Mouse (Mus musculus) neural tube, embryonic 14.5 days (tissue): ENCODE measurements around the gene Hmga1. TPM values are rescaled to one million over a fixed set of nuclear protein-coding genes. Genes with fewer than 3 reads are reported as not detected.

Source experiments
- ATAC-seq: fragments of 200-750 bp; cut with Nextera tagmentation; 2 replicates; pipeline ENCODE4 v1.8.0; 2017; ENCODE audit warnings: low read depth, mild to moderate bottlenecking, moderate TSS enrichment, moderate library complexity
- H3K27ac ChIP-seq: fragments of 300-500 bp; sonication (generic); 2 replicates; pipeline ENCODE4 v1.5.1; 2014; ENCODE audit warnings: low read depth, mild to moderate bottlenecking, control low read depth, low read length, moderate library complexity, mixed read lengths
- H3K27me3 ChIP-seq: fragments of 300-500 bp; sonication (generic); 2 replicates; pipeline ENCODE4 v1.6.1; 2014; ENCODE audit warnings: low read length; ENCODE audit not compliant: control insufficient read depth, insufficient read depth
- H3K36me3 ChIP-seq: fragments of 300-500 bp; sonication (generic); 2 replicates; pipeline ENCODE4 v1.6.1; 2014; ENCODE audit warnings: low read length, mixed read lengths; ENCODE audit not compliant: control insufficient read depth, insufficient read depth
- H3K4me1 ChIP-seq: fragments of 300-500 bp; sonication (generic); 2 replicates; pipeline ENCODE4 v1.6.1; 2014; ENCODE audit warnings: low read length; ENCODE audit not compliant: control insufficient read depth, insufficient read depth
- H3K4me2 ChIP-seq: fragments of 300-500 bp; sonication (generic); 2 replicates; pipeline ENCODE4 v1.6.1; 2014; ENCODE audit warnings: mild to moderate bottlenecking, low read depth, low read length, control low read depth
- H3K4me3 ChIP-seq: fragments of 300-500 bp; sonication (generic); 2 replicates; pipeline ENCODE4 v1.5.1; 2014; ENCODE audit warnings: low read depth, low read length, control low read depth, mixed read lengths
- H3K9ac ChIP-seq: fragments of 300-500 bp; sonication (generic); replicated peaks from 2 replicates; pipeline ENCODE4 v1.6.1; 2014; ENCODE audit warnings: low read depth, mild to moderate bottlenecking, control low read depth, low read length, mixed read lengths
- H3K9me3 ChIP-seq: fragments of 300-500 bp; sonication (generic); 2 replicates; pipeline ENCODE4 v1.6.1; 2016; ENCODE audit warnings: low read length; ENCODE audit not compliant: control insufficient read depth
- WGBS: fragments of 180-500 bp; shearing (Covaris S2); extraction: QIAGEN DNeasy Blood & Tissue Kit; methylation state at CpG from one replicate; pipeline ENCODE4 v1.1.7; 2014; 5-methylcytosine and 5-hydroxymethylcytosine counted together
- polyA plus RNA-seq: library from polyadenylated mRNA; unstranded; fragments of >200 nt; fragmentation: Nextera tagmentation; extraction: Ambion mirVana; gene quantifications from 2 replicates; pipeline ENCODE4 v1.2.1, GENCODE M21; 2014

The Hmga1 gene
- polyA plus RNA-seq, 1 experiment from 2014 or later, result 141 TPM

DNA sequence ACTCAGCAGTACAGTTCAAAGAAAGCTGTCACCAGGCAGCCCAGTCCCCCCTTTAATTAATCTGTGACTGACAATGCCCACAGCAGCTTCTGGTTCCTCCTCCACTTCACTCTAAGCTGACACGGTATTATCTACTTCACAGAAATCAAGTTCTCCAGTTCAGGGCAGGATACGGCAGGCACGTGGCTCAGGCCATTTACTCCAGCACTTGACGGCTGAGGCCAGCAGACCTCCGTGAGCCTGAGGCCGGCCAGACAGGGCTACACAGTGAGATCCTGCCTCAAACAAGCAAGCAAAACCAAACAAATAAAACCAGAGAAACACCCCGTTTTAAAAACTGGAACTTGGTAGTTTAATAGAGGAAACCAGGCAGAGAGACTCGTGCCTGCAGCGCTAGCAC, 30.4 kb downstream of the Hmga1 start:
- no peak for ATAC-seq
- whole genome bisulfite sequencing, result 72% methylated on average over 9 of the region's 9 CpGs
- Histone ChIP-seq H3K4me3 (no peak overlapping the region), H3K9me3 (no peaks in the 10 kb centered on the region), H3K27me3 (no peaks in the 10 kb centered on the region), H3K27ac (no peak overlapping the region), H3K36me3 (peaks cover 16% of the 10 kb centered on the region; the same call in 1 of the 2 replicates), H3K4me1 (peaks cover 4% of the 10 kb centered on the region; the same call in 1 of the 2 replicates), H3K4me2 (no peak overlapping the region), H3K9ac (no peak overlapping the region)

DNA sequence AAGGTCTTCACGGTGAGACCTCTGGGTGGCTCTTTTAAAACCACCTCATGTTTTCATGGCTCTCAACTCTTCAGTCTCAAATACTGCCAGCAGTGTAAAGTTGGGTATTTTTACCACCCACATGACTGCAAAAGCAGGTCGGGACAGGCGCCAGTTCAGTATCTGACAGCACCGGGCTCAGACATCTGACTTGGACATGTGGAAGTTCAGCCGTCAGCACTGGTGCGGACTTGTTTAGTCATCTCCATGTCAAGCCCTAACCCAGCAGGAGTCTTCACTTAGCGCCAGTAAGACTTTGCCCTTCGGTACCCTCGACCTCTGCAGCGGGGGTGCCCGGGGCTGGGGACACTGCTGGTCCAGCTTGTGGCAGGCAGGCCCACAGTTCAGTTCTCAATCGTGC, 31.0 kb downstream of the Hmga1 start:
- Histone ChIP-seq H3K4me3 (no peak overlapping the region), H3K27ac (no peak overlapping the region), H3K27me3 (no peaks in the 10 kb centered on the region), H3K4me1 (peaks cover 4% of the 10 kb centered on the region; the same call in 1 of the 2 replicates), H3K9ac (no peak overlapping the region), H3K36me3 (peaks cover 10% of the 10 kb centered on the region; the same call in 1 of the 2 replicates), H3K4me2 (no peak overlapping the region), H3K9me3 (no peaks in the 10 kb centered on the region)
- ATAC-seq, result no peak
- 78% methylated on average over 12 of the region's 12 CpGs for WGBS

DNA sequence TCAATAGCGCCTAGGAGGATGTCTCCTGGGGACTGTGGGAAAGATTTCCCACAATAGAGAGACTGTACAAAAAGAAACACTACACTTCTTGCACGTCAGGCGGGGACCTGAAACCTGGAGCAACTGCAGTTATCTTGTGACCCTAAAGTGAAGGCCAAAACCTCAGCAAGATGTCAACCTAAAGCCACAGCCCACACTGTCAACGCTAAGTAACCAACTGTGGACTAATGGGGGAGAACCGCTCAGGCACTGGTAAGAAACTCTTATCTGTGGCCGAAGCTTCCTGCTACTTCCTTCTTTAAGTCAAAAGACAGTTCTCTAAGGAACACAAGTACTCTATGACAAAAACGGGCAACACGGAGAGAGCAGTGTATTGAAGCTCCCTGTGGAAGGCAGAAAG, 31.9 kb downstream of the Hmga1 start:
- no peak for ATAC-seq
- H3K27ac ChIP-seq, result no peak overlapping the region
- peaks cover 4% of the 10 kb centered on the region; the same call in 1 of the 2 replicates for H3K4me1 ChIP-seq
- no peaks in the 10 kb centered on the region for H3K27me3 ChIP-seq
- WGBS, result 85% methylated on average over 8 of the region's 8 CpGs
- H3K9me3 ChIP-seq, result no peaks in the 10 kb centered on the region
- no peak overlapping the region for H3K9ac ChIP-seq
- H3K4me2 ChIP-seq, result no peak overlapping the region
- no peak overlapping the region for H3K4me3 ChIP-seq
- peaks cover 9% of the 10 kb centered on the region; the same call in 1 of the 2 replicates for H3K36me3 ChIP-seq

DNA sequence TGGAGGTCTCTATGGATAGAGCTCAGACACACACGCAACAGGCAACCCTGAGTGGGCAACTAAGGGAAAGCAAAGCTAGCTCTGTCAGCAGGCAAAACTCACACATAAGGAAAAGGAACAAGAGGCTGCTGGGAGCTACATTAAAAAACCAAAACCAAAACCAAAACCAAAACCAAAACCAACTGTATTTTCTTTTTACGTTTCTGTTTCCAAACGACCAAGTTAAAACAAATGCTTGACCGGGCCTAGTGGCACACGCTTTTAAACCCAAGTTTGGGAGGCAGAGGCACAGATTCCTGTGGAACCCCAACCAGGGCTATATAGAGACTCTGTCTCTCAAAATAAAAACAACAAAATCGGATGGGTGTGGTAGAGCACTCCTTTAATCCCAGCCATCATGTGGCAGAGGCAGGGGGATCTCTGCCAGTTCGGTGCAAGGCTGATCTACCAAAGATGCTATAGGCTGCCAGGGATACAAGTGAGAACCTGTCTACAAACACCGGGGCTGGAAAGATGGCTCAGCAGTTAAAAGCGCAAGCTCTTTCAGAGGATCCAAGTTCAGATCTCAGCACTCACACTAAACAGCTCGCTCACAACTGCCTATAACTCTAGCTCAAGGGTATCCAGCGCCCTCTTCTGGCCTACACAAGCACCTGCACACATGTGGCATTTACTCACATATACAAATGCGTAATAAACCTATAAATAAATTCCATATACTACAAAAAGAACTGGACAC, 35.7 kb downstream of the Hmga1 start:
- Histone ChIP-seq H3K27ac (no peak overlapping the region), H3K9me3 (no peaks in the 10 kb centered on the region), H3K4me2 (no peak overlapping the region), H3K27me3 (no peaks in the 10 kb centered on the region), H3K9ac (no peak overlapping the region), H3K4me1 (peaks cover 4% of the 10 kb centered on the region; the same call in 1 of the 2 replicates), H3K36me3 (peaks cover 31% of the 10 kb centered on the region), H3K4me3 (no peak overlapping the region)
- 89% methylated on average over 12 of the region's 12 CpGs for WGBS
- no peak for ATAC-seq

DNA sequence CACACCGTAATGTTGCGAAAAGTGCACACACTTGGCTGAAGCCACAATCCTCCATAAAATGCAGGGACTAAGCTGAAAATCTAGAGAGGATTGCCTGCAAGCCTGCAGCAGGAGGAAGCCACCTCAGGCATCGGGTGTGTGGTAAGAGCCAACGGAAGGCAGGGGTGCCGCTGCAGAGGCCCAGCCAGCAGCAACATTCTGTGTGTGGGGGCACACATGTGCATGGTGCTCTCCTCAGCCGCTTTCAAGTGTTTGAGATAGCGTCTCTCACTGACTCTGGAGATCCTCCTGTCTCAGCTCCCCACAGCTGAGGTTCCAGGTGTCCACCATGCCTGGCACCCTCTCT, 36.2 kb downstream of the Hmga1 start:
- Histone ChIP-seq H3K36me3 (peaks cover 31% of the 10 kb centered on the region), H3K4me3 (no peak overlapping the region), H3K4me1 (peaks cover 4% of the 10 kb centered on the region; the same call in 1 of the 2 replicates), H3K27ac (no peak overlapping the region), H3K9me3 (no peaks in the 10 kb centered on the region), H3K4me2 (no peak overlapping the region), H3K9ac (no peak overlapping the region), H3K27me3 (no peaks in the 10 kb centered on the region)
- WGBS, result 98% methylated on average over 7 of the region's 7 CpGs
- ATAC-seq, result no peak

DNA sequence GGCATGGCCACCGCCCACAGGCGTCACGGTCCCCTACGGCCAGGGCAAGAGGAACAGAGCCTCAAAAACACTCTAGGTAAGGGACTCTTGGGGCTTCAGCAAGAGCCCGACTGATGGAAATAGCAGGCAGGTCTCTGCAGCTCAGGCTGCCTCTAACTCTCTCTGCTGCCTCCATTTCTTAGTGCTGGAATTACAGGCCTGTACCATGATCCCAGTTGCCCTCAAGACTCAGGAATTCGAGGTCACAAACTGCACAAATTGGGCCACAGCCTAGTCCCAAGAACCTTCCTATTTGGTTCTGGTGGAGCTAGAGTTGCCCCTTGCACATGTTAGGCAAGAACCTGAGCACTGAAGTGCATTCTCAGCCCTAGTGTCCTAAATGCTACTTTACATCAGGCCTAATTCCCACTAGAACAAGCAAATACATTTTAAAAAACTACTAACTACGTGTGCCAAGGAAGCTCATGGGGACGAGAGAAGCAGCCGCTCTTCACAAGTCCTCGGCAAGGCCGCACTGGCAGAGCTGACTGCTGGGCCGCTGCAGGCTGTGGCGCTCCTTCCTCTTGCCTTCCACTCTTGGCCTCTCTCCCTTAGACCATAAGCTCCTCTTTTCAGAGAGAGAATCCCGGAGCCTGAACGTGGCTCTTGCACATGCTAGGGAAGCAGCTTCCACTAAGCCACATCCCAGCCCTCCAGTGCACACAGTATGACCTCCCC, 39.5 kb downstream of the Hmga1 start:
- H3K4me1 ChIP-seq, result peaks cover 3% of the 10 kb centered on the region; the same call in 1 of the 2 replicates
- no peak for ATAC-seq
- H3K27me3 ChIP-seq, result no peaks in the 10 kb centered on the region
- 88% methylated on average over 15 of the region's 15 CpGs for WGBS
- H3K9ac ChIP-seq, result no peak overlapping the region
- H3K27ac ChIP-seq, result no peak overlapping the region
- H3K9me3 ChIP-seq, result no peaks in the 10 kb centered on the region
- H3K4me3 ChIP-seq, result no peak overlapping the region
- H3K4me2 ChIP-seq, result no peak overlapping the region
- peaks cover 27% of the 10 kb centered on the region for H3K36me3 ChIP-seq

DNA sequence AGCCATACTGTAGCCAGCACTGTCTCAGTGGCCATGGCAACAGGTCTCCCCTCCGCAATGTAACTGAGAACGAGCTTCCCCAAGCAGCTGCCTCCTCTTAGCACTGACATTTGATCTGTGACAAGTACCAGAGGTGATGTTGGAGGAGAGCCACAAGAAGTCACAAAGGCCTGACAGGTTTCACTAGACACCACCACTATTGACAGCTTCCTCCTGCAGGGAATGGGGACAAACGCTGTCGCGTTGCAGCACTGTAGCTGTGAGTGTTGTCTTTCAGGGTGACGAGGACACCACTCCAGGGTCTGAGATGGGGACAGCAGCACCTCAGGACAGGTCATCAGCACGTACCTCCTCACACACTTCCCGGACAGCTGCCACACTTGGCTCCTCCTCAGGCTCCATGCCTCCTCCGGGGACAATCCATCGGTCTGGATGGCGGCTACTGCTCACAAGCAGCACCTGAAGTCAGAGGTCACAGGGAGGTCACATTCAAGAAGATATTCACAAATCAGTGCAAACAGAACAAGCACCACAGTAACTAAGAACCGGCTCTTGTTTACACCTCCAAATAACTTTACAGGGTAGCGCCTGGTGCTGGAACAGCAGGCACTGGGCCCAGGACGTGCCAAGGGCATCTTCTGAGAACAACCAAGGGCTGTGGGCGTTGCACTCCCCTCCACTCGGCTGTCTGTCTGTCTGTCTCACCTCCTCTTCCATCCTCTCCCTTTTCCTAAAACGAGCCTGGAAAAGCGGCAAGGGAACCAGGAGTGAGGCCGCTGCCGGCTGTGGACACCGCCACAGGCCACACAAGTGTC, 40.3 kb downstream of the Hmga1 start:
- H3K36me3 ChIP-seq, result peaks cover 27% of the 10 kb centered on the region
- WGBS, result 84% methylated on average over 21 of the region's 21 CpGs
- peaks cover 11% of the 10 kb centered on the region; the same call in 1 of the 2 replicates for H3K4me1 ChIP-seq
- no peak for ATAC-seq
- no peaks in the 10 kb centered on the region for H3K9me3 ChIP-seq
- H3K4me3 ChIP-seq, result no peak overlapping the region
- H3K4me2 ChIP-seq, result no peak overlapping the region
- no peak overlapping the region for H3K9ac ChIP-seq
- H3K27me3 ChIP-seq, result no peaks in the 10 kb centered on the region
- no peak overlapping the region for H3K27ac ChIP-seq

DNA sequence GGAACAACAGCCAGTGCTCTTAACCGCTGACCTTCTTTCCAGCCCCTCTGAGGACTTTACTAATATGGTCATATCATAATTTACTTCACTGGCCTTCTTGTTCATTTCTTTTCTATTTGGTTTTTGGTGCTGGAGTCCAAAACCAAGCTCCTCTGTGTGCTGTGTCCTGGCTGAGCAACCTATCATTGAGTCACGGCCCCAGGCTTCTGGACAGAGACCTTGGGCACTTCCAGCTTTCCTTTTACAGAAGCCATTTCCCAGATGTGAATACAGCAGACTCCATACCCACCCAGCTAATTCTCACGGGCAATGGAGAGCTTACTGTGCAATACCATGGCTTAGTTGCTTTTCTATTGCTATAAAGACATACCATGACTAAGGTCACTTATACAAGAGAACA, 44.0 kb downstream of the Hmga1 start:
- Histone ChIP-seq H3K9ac (no peak overlapping the region), H3K36me3 (peaks cover 7% of the 10 kb centered on the region), H3K27ac (no peak overlapping the region), H3K27me3 (no peaks in the 10 kb centered on the region), H3K4me1 (peaks cover 36% of the 10 kb centered on the region), H3K4me3 (no peak overlapping the region), H3K9me3 (no peaks in the 10 kb centered on the region), H3K4me2 (no peak overlapping the region)
- no peak for ATAC-seq
- 83% methylated on average over 3 of the region's 3 CpGs for WGBS
